Mouse (Mus musculus): ENCODE results near the gene Slc13a2.

DNA sequence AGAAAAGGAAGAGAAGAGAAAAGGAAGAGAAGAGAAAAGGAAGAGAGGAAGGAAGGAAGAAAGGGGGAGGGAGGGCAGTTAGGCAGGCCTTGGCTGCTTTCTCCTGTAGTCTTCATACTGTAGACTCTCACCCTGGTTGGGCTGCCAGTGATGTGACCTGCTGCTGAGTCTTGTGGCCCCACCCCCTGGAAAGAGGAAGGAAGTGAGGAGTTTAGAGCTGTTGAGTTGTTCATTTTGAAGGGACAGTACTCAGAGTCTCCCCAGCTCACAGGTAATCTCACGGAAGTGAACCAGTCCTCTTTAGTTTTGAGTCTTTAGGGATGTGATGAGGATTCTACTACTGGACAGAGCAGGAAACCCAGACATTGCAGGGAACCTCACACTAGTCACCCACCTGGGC, 68.9 kb downstream of the Slc13a2 start:
- TF ChIP-seq CTCF (IDR thresholded peaks at IDR 0.05; ENCODE audit: low read depth) (no peak), EP300 (IDR thresholded peaks at IDR 0.05; ENCODE audit: low read depth) (no peak)
